Mouse (Mus musculus) CH12.LX (cell line): ENCODE results near the gene Slc25a16. TPM values are rescaled to one million over a fixed set of nuclear protein-coding genes. Genes with fewer than 3 reads are reported as not detected.

Experiments
- DNase-seq: peaks from one replicate; pipeline ENCODE4 v3.0.0-alpha.2; 2013; ENCODE audit errors: extremely low read depth
- H3K27ac ChIP-seq: 2 replicates; pipeline ENCODE4 v1.5.1; 2012; ENCODE audit warnings: low read depth, mild to moderate bottlenecking, control low read depth, moderate library complexity; ENCODE audit not compliant: insufficient read depth
- H3K27me3 ChIP-seq: replicated peaks from 2 replicates; pipeline ENCODE3; 2012; ENCODE audit warnings: inconsistent platforms
- H3K36me3 ChIP-seq, 2 experiments: replicated peaks in 1 of 2; 2 replicates each; pipeline versions ENCODE3 to v1.6.1; 2012; ENCODE audit warnings: inconsistent platforms in 1 of 2, low read length in 1 of 2, mild to moderate bottlenecking in 1 of 2, mixed read lengths in 1 of 2, moderate library complexity in 1 of 2; ENCODE audit not compliant: control insufficient read depth in 1 of 2, insufficient read depth in 1 of 2
- H3K4me1 ChIP-seq, 2 experiments: 2 replicates each; pipeline ENCODE4 v1.6.1; 2012; ENCODE audit warnings: inconsistent platforms in 1 of 2, moderate library complexity in 1 of 2; ENCODE audit not compliant: insufficient read depth in 2 of 2, control insufficient read depth in 1 of 2
- H3K4me2 ChIP-seq: 2 replicates; pipeline ENCODE4 v1.6.1; 2012; ENCODE audit warnings: low read depth, mild to moderate bottlenecking, control low read depth; ENCODE audit not compliant: poor library complexity, insufficient read depth, severe bottlenecking
- H3K4me3 ChIP-seq, 3 experiments: fragments of 150-350 bp in 1 of 3; sonication (generic) in 1 of 3; replicated peaks in 1 of 3; 2 replicates each; pipeline versions ENCODE3 to v1.5.1; 2011 to 2012; ENCODE audit warnings: low read depth in 2 of 3, low read length in 2 of 3, mild to moderate bottlenecking in 2 of 3, moderate library complexity in 2 of 3, control low read depth in 1 of 3, improper control_type of control experiment in 1 of 3, inconsistent platforms in 1 of 3, mixed read lengths in 1 of 3; ENCODE audit not compliant: poor library complexity in 1 of 3
- H3K79me2 ChIP-seq: replicated peaks from 2 replicates; pipeline ENCODE4 v1.6.1; 2012; ENCODE audit warnings: mild to moderate bottlenecking, moderate library complexity; ENCODE audit not compliant: control insufficient read depth, poor library complexity, insufficient read depth, severe bottlenecking; ENCODE audit errors: extremely low read depth
- H3K9ac ChIP-seq: 2 replicates; pipeline ENCODE4 v1.6.1; 2012; ENCODE audit warnings: low read depth, mild to moderate bottlenecking, control low read depth, moderate library complexity; ENCODE audit not compliant: insufficient read depth
- H3K9me3 ChIP-seq: replicated peaks from 2 replicates; pipeline ENCODE3; 2012; ENCODE audit warnings: low read length, inconsistent platforms, mixed read lengths
- BHLHE40 ChIP-seq: IDR thresholded peaks from 2 replicates; pipeline ENCODE4 v1.6.1; 2011; ENCODE audit warnings: mild to moderate bottlenecking, low read depth, low read length, improper control_type of control experiment
- CHD1 ChIP-seq: IDR thresholded peaks from 2 replicates; pipeline ENCODE4 v1.6.1; 2012; ENCODE audit warnings: low read depth, low read length, improper control_type of control experiment, inconsistent platforms
- E2F4 ChIP-seq: IDR thresholded peaks from 2 replicates; pipeline ENCODE4 v1.6.1; 2011; ENCODE audit warnings: low read depth, low read length, improper control_type of control experiment; ENCODE audit not compliant: insufficient replicate concordance
- ELF1 ChIP-seq: IDR thresholded peaks from 2 replicates; pipeline ENCODE4 v1.6.1; 2014; ENCODE audit warnings: low read depth, mild to moderate bottlenecking, inconsistent platforms, low read length, improper control_type of control experiment
- HCFC1 ChIP-seq: IDR thresholded peaks from 2 replicates; pipeline ENCODE4 v1.6.1; 2012; ENCODE audit warnings: low read depth, mild to moderate bottlenecking, inconsistent platforms, low read length, improper control_type of control experiment
- MAX ChIP-seq: IDR thresholded peaks from 2 replicates; pipeline ENCODE4 v1.6.1; 2011; ENCODE audit warnings: low read length, improper control_type of control experiment
- MXI1 ChIP-seq: IDR thresholded peaks from 2 replicates; pipeline ENCODE4 v1.6.1; 2011; ENCODE audit warnings: mild to moderate bottlenecking, low read depth, low read length, improper control_type of control experiment
- NELFE ChIP-seq: IDR thresholded peaks from 2 replicates; pipeline ENCODE4 v1.6.1; 2011; ENCODE audit warnings: low read depth, low read length, improper control_type of control experiment
- PAX5 ChIP-seq: IDR thresholded peaks from 2 replicates; pipeline ENCODE4 v1.6.1; 2012; ENCODE audit warnings: low read length, inconsistent platforms, mixed read lengths
- POLR2A ChIP-seq: IDR thresholded peaks from 2 replicates; pipeline ENCODE4 v1.6.1; 2011; ENCODE audit warnings: low read depth, mild to moderate bottlenecking, improper control_type of control experiment, low read length
- POLR2AphosphoS2 ChIP-seq: IDR thresholded peaks from 2 replicates; pipeline ENCODE4 v1.6.1; 2011; ENCODE audit warnings: low read depth, low read length, improper control_type of control experiment
- RAD21 ChIP-seq: IDR thresholded peaks from 2 replicates; pipeline ENCODE4 v1.6.1; 2011; ENCODE audit warnings: low read depth, mild to moderate bottlenecking, low read length, improper control_type of control experiment, moderate library complexity
- RCOR1 ChIP-seq: conservative IDR thresholded peaks from 2 replicates; pipeline ENCODE4 v1.6.1; 2012; ENCODE audit warnings: low read depth, mild to moderate bottlenecking, inconsistent platforms, low read length, improper control_type of control experiment
- SIN3A ChIP-seq: IDR thresholded peaks from 2 replicates; pipeline ENCODE4 v1.6.1; 2012; ENCODE audit warnings: low read length, improper control_type of control experiment, inconsistent platforms
- SMC3 ChIP-seq: IDR thresholded peaks from 2 replicates; pipeline ENCODE4 v1.6.1; 2011; ENCODE audit warnings: low read depth, low read length, improper control_type of control experiment
- TBP ChIP-seq: conservative IDR thresholded peaks from 2 replicates; pipeline ENCODE4 v1.6.1; 2011; ENCODE audit warnings: low read depth, low read length, improper control_type of control experiment
- TCF12 ChIP-seq: IDR thresholded peaks from 2 replicates; pipeline ENCODE4 v1.6.1; 2014; ENCODE audit warnings: low read depth, mild to moderate bottlenecking, inconsistent platforms, low read length, improper control_type of control experiment
- USF1 ChIP-seq: IDR thresholded peaks from 2 replicates; pipeline ENCODE4 v1.6.1; 2014; ENCODE audit warnings: low read depth, mild to moderate bottlenecking, inconsistent platforms, low read length, improper control_type of control experiment
- ZC3H11A ChIP-seq: IDR thresholded peaks from 2 replicates; pipeline ENCODE4 v1.6.1; 2012; ENCODE audit warnings: low read depth, mild to moderate bottlenecking, inconsistent platforms, low read length, improper control_type of control experiment
- ZMIZ1 ChIP-seq: IDR thresholded peaks from 2 replicates; pipeline ENCODE4 v1.6.1; 2012; ENCODE audit warnings: low read depth, mild to moderate bottlenecking, inconsistent platforms, low read length, improper control_type of control experiment
- dilution Hi-C: fragments of 300-500 bp; cut with MboI; formaldehyde crosslinking; loops from 2 replicates; pipeline ENCODE4 v1.14.3; 2020; ENCODE audit warnings: low sequenced_read_pairs; ENCODE audit not compliant: extremely low pct_unique_long_range_greater_than_20kb, extremely low pct_ligation_motif_present
- in situ Hi-C: fragments of 300-500 bp; cut with MboI; formaldehyde crosslinking; loops from 3 replicates; pipeline ENCODE4 v1.14.3; 2019; ENCODE audit warnings: low sequenced_read_pairs, low pct_ligation_motif_present, low pct_unique_long_range_greater_than_20kb, mixed read lengths
- polyA plus RNA-seq: library from polyadenylated mRNA; unstranded; fragments of >175 nt; gene quantifications from 2 replicates; pipeline ENCODE4 v1.2.1, GENCODE M21; 2012; ENCODE audit warnings: low read depth; ENCODE audit not compliant: insufficient read length
- total RNA-seq, 2 experiments: library from RNA; depleted of rRNA; stranded (reverse); fragments of 300-350 nt in 1 of 2; fragments of >200 nt in 1 of 2; gene quantifications; 2 replicates each; pipeline ENCODE4 v1.2.3; 2012 to 2014

Gene Slc25a16
- total and polyA plus RNA-seq, 3 experiments, result 9.8 to 27.0 (median 12.1) TPM

DNA sequence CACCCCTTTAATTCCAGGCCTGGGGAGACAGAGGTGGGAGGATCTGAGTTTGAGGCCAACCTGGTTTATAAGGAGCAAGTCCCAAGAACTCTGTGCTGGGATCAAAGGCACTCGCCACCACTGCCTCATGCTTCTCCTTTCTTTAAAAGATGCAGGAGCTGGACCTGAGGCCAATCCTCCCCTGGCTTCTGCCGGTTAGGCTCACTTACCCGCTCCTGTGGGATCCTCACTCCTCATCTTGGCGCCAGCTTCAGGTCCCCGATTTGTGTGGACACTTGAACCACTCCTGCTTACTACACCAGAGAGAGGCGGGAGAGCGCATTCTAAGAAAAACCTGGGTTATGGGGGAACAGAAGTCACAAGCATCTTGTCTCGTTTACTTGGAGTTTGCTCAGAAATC lies 18.6 kb upstream of the Slc25a16 start:
- no peak overlapping the region for H3K9ac ChIP-seq
- H3K27me3 ChIP-seq, result no peaks in the 10 kb centered on the region
- H3K36me3 ChIP-seq, result no peaks in the 10 kb centered on the region
- dilution Hi-C loops (no loop called here), in situ Hi-C loops (no loop called here)
- TF ChIP-seq POLR2A (no peak), E2F4 (no peak), MAX (no peak), POLR2AphosphoS2 (no peak), CHD1 (no peak), MXI1 (no peak), RAD21 (no peak), TBP (no peak), TCF12 (no peak), PAX5 (no peak), ZC3H11A (no peak), SIN3A (no peak), ZMIZ1 (no peak), NELFE (no peak), USF1 (no peak)
- no peak overlapping the region for H3K27ac ChIP-seq
- no peaks in the 10 kb centered on the region for H3K79me2 ChIP-seq
- no peaks in the 10 kb centered on the region for H3K9me3 ChIP-seq
- no peak overlapping the region for H3K4me2 ChIP-seq
- H3K4me1 ChIP-seq, result 0 out of 4 replicates have a peak, but pooled peaks cover 0 to 2% of the 10 kb centered on the region in 2 experiments
- no peak for DNase-seq
- no peak overlapping the region for H3K4me3 ChIP-seq

GRCm38 (mm10) chr10:62902829-62903228 lies 17.6 kb upstream of the Slc25a16 start:
- no peak overlapping the region for H3K4me2 ChIP-seq
- no peak overlapping the region for H3K4me3 ChIP-seq
- H3K36me3 ChIP-seq, result no peaks in the 10 kb centered on the region
- H3K27ac ChIP-seq, result no peak overlapping the region
- H3K9me3 ChIP-seq, result no peaks in the 10 kb centered on the region
- TF ChIP-seq HCFC1 (no peak), SMC3 (no peak), RCOR1 (no peak), BHLHE40 (no peak), ELF1 (no peak), TBP (no peak)
- 0 out of 4 replicates have a peak, but pooled peaks cover 0 to 2% of the 10 kb centered on the region in 2 experiments for H3K4me1 ChIP-seq
- DNase-seq, result no peak
- no peaks in the 10 kb centered on the region for H3K27me3 ChIP-seq
- dilution Hi-C loops, result no loop called here
- H3K9ac ChIP-seq, result no peak overlapping the region
- no peaks in the 10 kb centered on the region for H3K79me2 ChIP-seq
- in situ Hi-C loops, result no loop called here
